Mouse (Mus musculus): Measurements from ENCODE around the gene Tulp2. TPM values are rescaled to one million over a fixed set of nuclear protein-coding genes. Genes with fewer than 3 reads are reported as not detected.
"Not testable (repeated sequence)": the region's sequence is repeated elsewhere in the genome, so short reads cannot be mapped to it uniquely, and the experiment has no call there.

Gene Tulp2
- polyA plus RNA-seq, 1 experiment from 2014 or later, result 1.1 TPM

- not testable (repeated sequence) for DNase-seq (ENCODE audit: low spot score); ATAC-seq (ENCODE audit: insufficient number of reproducible peaks, low FRiP score, low TSS enrichment, low read depth); H3K9me3 ChIP-seq (ENCODE audit: control insufficient read depth, low read length)
These were observed 35.2 kb downstream of the Tulp2 start for GRCm38 (mm10) chr7:45516846-45517245.

GRCm38 (mm10) chr7:45518618-45519017 lies 36.9 kb downstream of the Tulp2 start:
- 92% methylated on average over 16 of the region's 16 CpGs for WGBS
- Histone ChIP-seq H3K9me3 (ENCODE audit: control insufficient read depth, low read length) (no peaks in the 10 kb centered on the region), H3K27me3 (ENCODE audit: control insufficient read depth, insufficient read depth, low read length) (no peaks in the 10 kb centered on the region), H3K27ac (replicated peaks; ENCODE audit: low read depth, low read length) (no peak overlapping the region), H3K36me3 (ENCODE audit: control insufficient read depth, insufficient read depth, low read length) (0 out of 2 replicates have a peak, but pooled peaks cover under 1% of the 10 kb centered on the region), H3K4me3 (ENCODE audit: low read depth, low read length) (no peak overlapping the region), H3K4me2 (ENCODE audit: low read depth, severe bottlenecking) (no peak overlapping the region), H3K4me1 (ENCODE audit: control insufficient read depth, insufficient read depth, low read length) (no peaks in the 10 kb centered on the region), H3K9ac (ENCODE audit: low read length) (no peak overlapping the region)
- ATAC-seq (ENCODE audit: insufficient number of reproducible peaks, low FRiP score, low TSS enrichment, low read depth) (no peak), DNase-seq (ENCODE audit: low spot score) (no peak)

More at GRCm38 (mm10) chr7:45516846-45517245, 35.2 kb downstream of the Tulp2 start:
- H3K4me2 ChIP-seq (ENCODE audit: low read depth, severe bottlenecking); H3K27ac ChIP-seq (replicated peaks; ENCODE audit: low read depth, low read length); H3K36me3 ChIP-seq (ENCODE audit: control insufficient read depth, insufficient read depth, low read length); H3K9ac ChIP-seq (ENCODE audit: low read length); H3K4me3 ChIP-seq (ENCODE audit: low read depth, low read length); H3K27me3 ChIP-seq (ENCODE audit: control insufficient read depth, insufficient read depth, low read length); H3K4me1 ChIP-seq (ENCODE audit: control insufficient read depth, insufficient read depth, low read length): not testable (repeated sequence)
- 76% methylated on average over 5 of the region's 5 CpGs for WGBS

DNA sequence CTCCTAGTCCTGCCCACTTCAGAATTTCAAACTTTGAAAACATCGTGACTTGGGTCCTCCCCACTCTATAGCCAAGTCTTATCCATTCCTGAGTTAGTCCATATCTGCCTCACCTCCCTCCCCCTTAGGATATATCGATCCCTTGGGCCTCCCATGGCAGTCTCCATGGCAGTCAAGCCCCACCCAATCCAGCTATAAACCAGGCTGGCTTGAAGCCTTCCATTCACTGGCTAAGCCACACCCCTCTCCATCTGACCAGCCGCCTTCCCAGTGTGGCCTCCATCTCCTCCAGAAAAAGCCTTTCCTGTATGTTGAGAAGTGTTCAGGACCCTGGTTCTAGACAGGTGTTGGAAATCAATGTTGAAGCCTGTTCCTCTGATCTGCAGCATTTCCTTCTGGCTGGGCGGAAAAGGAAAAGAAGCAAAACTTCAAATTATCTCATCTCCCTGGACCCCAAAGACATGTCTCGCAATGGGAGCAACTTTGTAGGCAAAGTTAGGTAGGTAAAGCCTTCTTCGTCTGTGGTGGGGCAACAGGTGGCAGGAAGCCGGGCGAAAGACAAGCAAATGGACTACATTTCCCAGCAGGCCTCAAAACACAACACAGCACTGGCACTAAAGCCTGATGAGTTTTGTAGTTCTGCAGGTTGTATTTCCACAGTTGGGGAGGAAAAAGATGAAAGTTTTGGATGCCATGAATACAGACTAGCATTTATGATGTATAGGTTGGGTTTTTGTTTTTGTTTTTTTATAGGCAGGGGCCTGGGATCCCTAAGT lies 37.9 kb downstream of the Tulp2 start:
- Histone ChIP-seq H3K36me3 (ENCODE audit: control insufficient read depth, insufficient read depth, low read length) (0 out of 2 replicates have a peak, but pooled peaks cover 3% of the 10 kb centered on the region), H3K9ac (ENCODE audit: low read length) (no peak overlapping the region), H3K27me3 (ENCODE audit: control insufficient read depth, insufficient read depth, low read length) (no peaks in the 10 kb centered on the region), H3K4me1 (ENCODE audit: control insufficient read depth, insufficient read depth, low read length) (no peaks in the 10 kb centered on the region), H3K9me3 (ENCODE audit: control insufficient read depth, low read length) (no peaks in the 10 kb centered on the region), H3K27ac (replicated peaks; ENCODE audit: low read depth, low read length) (no peak overlapping the region), H3K4me2 (ENCODE audit: low read depth, severe bottlenecking) (no peak overlapping the region), H3K4me3 (ENCODE audit: low read depth, low read length) (no peak overlapping the region)
- DNase-seq (ENCODE audit: low spot score) (no peak), ATAC-seq (ENCODE audit: insufficient number of reproducible peaks, low FRiP score, low TSS enrichment, low read depth) (no peak)
- 78% methylated on average over 8 of the region's 8 CpGs for WGBS

DNA sequence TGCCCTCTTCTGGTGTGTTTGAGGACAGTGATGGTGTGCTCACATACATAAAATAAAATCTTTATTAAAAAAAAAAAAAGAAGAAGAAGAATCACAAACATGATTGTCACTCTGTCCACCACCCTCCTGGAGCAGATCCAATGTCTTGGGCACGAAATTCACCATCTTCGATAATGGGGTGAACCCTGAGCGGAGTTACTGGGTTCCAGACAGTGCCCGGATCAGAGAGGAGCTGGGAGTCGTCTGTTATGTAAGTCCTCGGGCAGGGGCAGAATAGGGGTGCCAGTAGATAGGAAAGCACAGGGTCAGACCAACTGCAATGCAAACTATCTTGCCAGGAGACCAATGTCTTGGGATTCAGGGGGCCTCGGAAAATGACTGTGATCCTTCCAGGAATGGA lies 38.9 kb downstream of the Tulp2 start:
- peaks cover 10% of the 10 kb centered on the region for H3K4me1 ChIP-seq (ENCODE audit: control insufficient read depth, insufficient read depth, low read length)
- ATAC-seq (ENCODE audit: insufficient number of reproducible peaks, low FRiP score, low TSS enrichment, low read depth) (no peak), DNase-seq (ENCODE audit: low spot score) (no peak)
- no peak overlapping the region for H3K27ac ChIP-seq (replicated peaks; ENCODE audit: low read depth, low read length)
- no peak overlapping the region for H3K4me2 ChIP-seq (ENCODE audit: low read depth, severe bottlenecking)
- WGBS, result 91% methylated on average over 7 of the region's 7 CpGs
- no peaks in the 10 kb centered on the region for H3K9me3 ChIP-seq (ENCODE audit: control insufficient read depth, low read length)
- H3K4me3 ChIP-seq (ENCODE audit: low read depth, low read length), result no peak overlapping the region
- no peaks in the 10 kb centered on the region for H3K27me3 ChIP-seq (ENCODE audit: control insufficient read depth, insufficient read depth, low read length)
- no peak overlapping the region for H3K9ac ChIP-seq (ENCODE audit: low read length)
- H3K36me3 ChIP-seq (ENCODE audit: control insufficient read depth, insufficient read depth, low read length), result 0 out of 2 replicates have a peak, but pooled peaks cover 3% of the 10 kb centered on the region

- Histone ChIP-seq H3K27me3 (ENCODE audit: control insufficient read depth, insufficient read depth, low read length) (no peaks in the 10 kb centered on the region), H3K4me3 (ENCODE audit: low read depth, low read length) (peak overlapping the region; percentile 46), H3K27ac (replicated peaks; ENCODE audit: low read depth, low read length) (peak overlapping the region; percentile 77), H3K9me3 (ENCODE audit: control insufficient read depth, low read length) (no peaks in the 10 kb centered on the region), H3K4me1 (ENCODE audit: control insufficient read depth, insufficient read depth, low read length) (peaks cover 10% of the 10 kb centered on the region), H3K9ac (ENCODE audit: low read length) (peak overlapping the region; percentile 74), H3K4me2 (ENCODE audit: low read depth, severe bottlenecking) (peak overlapping the region; percentile 53), H3K36me3 (ENCODE audit: control insufficient read depth, insufficient read depth, low read length) (0 out of 2 replicates have a peak, but pooled peaks cover 3% of the 10 kb centered on the region)
- ATAC-seq (ENCODE audit: insufficient number of reproducible peaks, low FRiP score, low TSS enrichment, low read depth) (peak; percentile 48), DNase-seq (ENCODE audit: low spot score) (peak; percentile 88)
- under 1% methylated on average over 28 of the region's 28 CpGs for WGBS
These were observed 40.1 kb downstream of the Tulp2 start for GRCm38 (mm10) chr7:45521728-45522184.

GRCm38 (mm10) chr7:45522194-45522752 lies 40.6 kb downstream of the Tulp2 start:
- Histone ChIP-seq H3K4me3 (ENCODE audit: low read depth, low read length) (peak overlapping the region; percentile 46), H3K4me2 (ENCODE audit: low read depth, severe bottlenecking) (peak overlapping the region; percentile 53), H3K27ac (replicated peaks; ENCODE audit: low read depth, low read length) (no peak overlapping the region; the same call in 1 of the 2 replicates), H3K36me3 (ENCODE audit: control insufficient read depth, insufficient read depth, low read length) (0 out of 2 replicates have a peak, but pooled peaks cover 3% of the 10 kb centered on the region), H3K27me3 (ENCODE audit: control insufficient read depth, insufficient read depth, low read length) (no peaks in the 10 kb centered on the region), H3K9me3 (ENCODE audit: control insufficient read depth, low read length) (no peaks in the 10 kb centered on the region), H3K9ac (ENCODE audit: low read length) (peak overlapping the region; percentile 74), H3K4me1 (ENCODE audit: control insufficient read depth, insufficient read depth, low read length) (peaks cover 10% of the 10 kb centered on the region)
- no peak for DNase-seq (ENCODE audit: low spot score)
- WGBS, result 56% methylated on average over 16 of the region's 16 CpGs
- no peak for ATAC-seq (ENCODE audit: insufficient number of reproducible peaks, low FRiP score, low TSS enrichment, low read depth)

DNA sequence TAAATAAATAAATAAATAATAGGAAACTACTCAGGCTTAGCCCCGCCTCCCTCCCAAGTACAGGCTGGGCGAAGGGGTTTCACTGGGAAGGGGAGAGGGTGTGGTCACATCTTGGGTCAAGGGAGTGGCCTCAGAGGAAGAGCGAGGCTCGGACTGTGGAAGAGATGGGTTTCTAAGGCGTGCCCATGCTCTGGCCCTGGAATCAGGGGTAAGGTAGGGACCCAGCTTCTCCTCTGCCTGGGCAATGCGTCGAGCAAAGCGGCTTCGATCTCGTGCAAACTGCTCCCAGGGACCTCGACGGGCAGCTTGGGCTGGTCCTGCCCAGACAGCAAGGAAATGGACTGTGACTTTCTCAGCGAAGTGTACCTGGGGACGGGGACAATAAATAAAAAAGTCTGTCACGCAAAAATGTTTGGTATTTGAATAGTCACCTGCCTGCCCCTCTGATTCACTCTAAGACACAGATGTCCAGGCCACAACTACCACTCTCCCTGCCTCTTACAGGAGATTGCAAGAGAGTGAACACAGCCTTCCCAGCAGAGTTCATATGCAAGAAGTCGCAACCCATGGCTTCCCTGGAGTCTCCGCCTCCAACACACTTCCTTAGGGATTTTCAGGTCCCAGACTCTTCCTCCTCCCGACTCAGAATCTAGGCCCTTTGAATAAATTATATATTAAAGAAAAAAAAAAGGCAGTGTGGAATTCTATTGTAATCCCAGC lies 41.4 kb downstream of the Tulp2 start:
- H3K4me2 ChIP-seq (ENCODE audit: low read depth, severe bottlenecking), result peak overlapping the region; percentile 1; the same call in 1 of the 2 replicates
- ATAC-seq (ENCODE audit: insufficient number of reproducible peaks, low FRiP score, low TSS enrichment, low read depth) (no peak), DNase-seq (ENCODE audit: low spot score) (no peak)
- no peaks in the 10 kb centered on the region for H3K27me3 ChIP-seq (ENCODE audit: control insufficient read depth, insufficient read depth, low read length)
- H3K9me3 ChIP-seq (ENCODE audit: control insufficient read depth, low read length), result no peaks in the 10 kb centered on the region
- no peak overlapping the region for H3K4me3 ChIP-seq (ENCODE audit: low read depth, low read length)
- H3K36me3 ChIP-seq (ENCODE audit: control insufficient read depth, insufficient read depth, low read length), result 0 out of 2 replicates have a peak, but pooled peaks cover 3% of the 10 kb centered on the region
- WGBS, result 69% methylated on average over 18 of the region's 18 CpGs
- H3K27ac ChIP-seq (replicated peaks; ENCODE audit: low read depth, low read length), result no peak overlapping the region
- H3K9ac ChIP-seq (ENCODE audit: low read length), result no peak overlapping the region
- H3K4me1 ChIP-seq (ENCODE audit: control insufficient read depth, insufficient read depth, low read length), result peaks cover 10% of the 10 kb centered on the region

- Histone ChIP-seq H3K27ac (replicated peaks; ENCODE audit: low read depth, low read length) (no peak overlapping the region), H3K36me3 (ENCODE audit: control insufficient read depth, insufficient read depth, low read length) (0 out of 2 replicates have a peak, but pooled peaks cover 3% of the 10 kb centered on the region), H3K4me2 (ENCODE audit: low read depth, severe bottlenecking) (peak overlapping the region; percentile 1; the same call in 1 of the 2 replicates), H3K4me1 (ENCODE audit: control insufficient read depth, insufficient read depth, low read length) (peaks cover 10% of the 10 kb centered on the region), H3K9ac (ENCODE audit: low read length) (no peak overlapping the region), H3K4me3 (ENCODE audit: low read depth, low read length) (no peak overlapping the region), H3K27me3 (ENCODE audit: control insufficient read depth, insufficient read depth, low read length) (no peaks in the 10 kb centered on the region), H3K9me3 (ENCODE audit: control insufficient read depth, low read length) (no peaks in the 10 kb centered on the region)
- ATAC-seq (ENCODE audit: insufficient number of reproducible peaks, low FRiP score, low TSS enrichment, low read depth), result no peak
- DNase-seq (ENCODE audit: low spot score), result no peak
- 82% methylated on average over 13 of the region's 13 CpGs for WGBS
These were observed 42.0 kb downstream of the Tulp2 start for GRCm38 (mm10) chr7:45523678-45524170.
